Mouse (Mus musculus): ENCODE measurements at regions not wholly inside any gene's neighbourhood (a gene's known extent, or its start where the extent isn't known, plus 50 kb on each side); places are given as distances from the start of the nearest gene placed in this dataset.

DNA sequence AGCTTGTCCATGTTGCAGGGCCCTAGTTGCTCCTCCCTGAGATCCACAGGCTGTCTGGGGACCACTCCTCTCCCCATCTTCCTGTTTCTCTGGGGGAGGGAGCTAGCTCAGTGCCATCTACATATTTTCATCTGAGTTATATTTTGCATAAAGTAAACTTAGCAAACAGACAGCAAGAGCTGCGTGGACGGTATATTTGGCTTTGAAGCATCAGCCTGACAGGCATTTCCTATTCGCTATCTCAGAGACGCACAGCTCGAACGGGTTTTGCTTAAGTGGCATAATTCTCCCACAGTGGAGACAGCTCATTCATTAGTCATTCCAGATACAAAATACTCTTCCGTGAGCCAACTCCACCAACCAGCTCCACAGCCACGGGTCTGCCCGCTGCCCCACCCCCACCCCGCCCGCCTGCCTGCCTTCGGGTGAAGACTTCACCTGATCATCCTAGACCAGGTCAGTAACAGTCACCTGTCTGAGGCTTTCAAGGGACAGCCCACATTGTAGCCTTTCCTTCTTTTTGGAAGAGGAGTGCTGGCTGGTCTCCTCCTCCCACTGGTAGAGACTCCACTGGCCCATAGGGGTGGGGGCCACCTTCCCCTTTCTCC is 64.5 kb upstream of the Vps8 start:
- 0 out of 2 replicates have a peak, but pooled peaks have one; percentile 4 for ATAC-seq (ENCODE audit: poor library complexity, severe bottlenecking)

DNA sequence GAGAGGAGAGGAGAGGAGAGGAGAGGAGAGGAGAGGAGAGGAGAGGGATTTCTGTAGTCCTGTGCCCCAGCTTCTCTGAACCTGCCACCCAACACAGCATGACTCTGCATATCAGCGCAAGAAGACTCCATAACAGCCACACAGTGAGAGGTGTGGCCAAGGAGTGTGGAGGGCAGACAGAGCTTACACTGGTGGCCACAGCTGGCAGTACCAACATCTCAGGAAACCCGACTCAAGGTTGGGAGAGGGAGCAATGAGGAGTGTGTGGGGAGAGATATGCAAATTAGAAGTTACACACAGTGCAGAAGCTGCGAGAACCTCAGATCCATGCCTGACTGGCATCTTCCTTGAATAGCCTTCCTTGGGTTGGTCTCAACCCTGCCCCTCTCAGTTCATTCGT is 63.5 kb upstream of the Vps8 start:
- ATAC-seq (ENCODE audit: poor library complexity, severe bottlenecking), result peak; percentile 66

DNA sequence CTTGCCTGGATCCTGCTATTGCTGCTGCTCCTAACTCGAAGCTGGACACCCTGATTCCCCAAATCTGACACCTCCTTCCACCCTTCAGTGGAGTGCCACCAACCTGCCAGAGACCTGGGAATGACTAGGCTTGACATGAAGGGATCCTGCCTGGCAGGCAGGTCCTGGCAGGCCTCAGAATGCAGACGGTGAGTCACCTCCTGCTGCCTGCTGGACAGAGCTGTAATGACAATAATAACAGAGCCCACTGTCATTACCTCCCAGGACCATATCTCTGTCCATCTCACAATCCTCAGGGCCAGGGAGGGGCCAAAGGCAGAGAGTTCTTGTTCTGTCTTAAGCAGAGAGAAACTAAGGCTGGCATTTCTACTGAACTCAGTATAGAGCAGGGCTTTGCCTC is 61.5 kb upstream of the Vps8 start:
- ATAC-seq (ENCODE audit: poor library complexity, severe bottlenecking), result no peak

DNA sequence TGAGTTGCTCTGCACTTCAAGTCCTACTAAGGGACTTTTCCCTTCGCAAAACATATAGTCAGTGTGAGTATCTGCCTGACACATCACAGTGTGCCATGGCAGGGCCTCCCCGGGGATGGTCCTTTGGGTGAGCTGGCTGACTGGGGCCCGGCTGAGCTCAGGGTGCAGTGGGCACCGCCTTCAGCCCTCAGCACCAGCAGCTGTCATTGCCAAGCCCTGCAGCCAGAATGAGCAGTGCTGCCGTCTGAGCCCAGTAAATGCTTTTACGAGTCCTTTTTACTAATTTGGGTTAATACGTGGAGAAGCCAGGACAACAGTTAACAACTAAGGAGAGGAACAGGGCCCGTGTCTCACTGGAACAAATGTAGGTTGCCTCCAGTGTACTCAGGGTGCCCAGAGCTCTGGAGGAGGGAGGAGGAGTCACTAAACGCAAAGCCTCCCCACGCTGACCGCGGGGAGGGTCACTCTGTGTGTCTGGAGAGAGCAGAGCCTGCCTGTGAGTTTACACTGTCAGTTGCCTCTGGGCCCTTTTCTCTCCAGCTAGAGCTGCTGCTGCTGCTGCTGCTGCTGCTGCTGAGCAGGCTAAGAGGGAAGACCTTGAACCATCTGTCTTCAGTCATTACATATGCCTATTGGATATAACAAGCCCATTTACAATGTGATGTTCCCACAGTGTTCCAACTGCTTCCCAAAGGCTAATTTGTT is 60.1 kb upstream of the Vps8 start:
- ATAC-seq (ENCODE audit: poor library complexity, severe bottlenecking), result no peak

DNA sequence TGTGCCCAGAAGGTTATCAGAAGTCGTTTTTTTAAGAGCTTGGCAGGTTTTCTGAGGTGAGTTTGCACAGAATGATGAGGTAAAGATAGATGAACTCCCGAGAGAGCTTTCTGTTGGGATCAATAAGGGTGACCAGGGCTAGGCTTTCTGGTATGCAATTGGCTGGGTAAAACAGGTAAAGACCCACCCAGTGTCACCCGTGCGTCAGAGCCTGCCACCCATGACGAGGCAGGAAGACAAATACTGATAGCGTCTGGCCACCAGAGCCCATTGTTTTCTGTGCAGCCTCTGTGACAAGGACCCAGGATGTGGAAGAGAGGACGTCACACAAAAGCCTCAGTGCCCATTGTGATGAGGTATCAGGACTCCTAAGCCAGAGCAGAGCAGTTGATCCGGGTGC is 58.0 kb upstream of the Vps8 start:
- ATAC-seq (ENCODE audit: poor library complexity, severe bottlenecking), result no peak

DNA sequence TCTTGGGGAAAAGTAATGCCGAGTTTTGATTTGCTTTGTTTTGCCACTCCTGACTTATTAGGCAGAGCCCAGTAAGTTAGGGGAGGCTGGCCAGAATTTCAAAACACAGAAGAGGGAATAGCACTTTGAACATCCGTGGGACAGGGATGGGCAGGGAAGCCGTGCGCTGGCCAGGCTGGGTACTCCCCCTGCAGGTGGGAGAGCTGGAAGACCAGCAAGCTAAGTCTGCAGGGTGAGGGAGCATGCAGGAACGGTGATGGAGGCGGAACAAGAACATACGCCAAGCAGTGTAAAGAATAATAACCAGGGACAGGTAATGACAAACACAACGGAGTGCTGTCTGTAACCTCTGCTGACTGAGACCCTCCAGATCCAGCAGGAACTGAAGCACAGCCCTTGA is 55.5 kb upstream of the Vps8 start:
- no peak for ATAC-seq (ENCODE audit: poor library complexity, severe bottlenecking)

DNA sequence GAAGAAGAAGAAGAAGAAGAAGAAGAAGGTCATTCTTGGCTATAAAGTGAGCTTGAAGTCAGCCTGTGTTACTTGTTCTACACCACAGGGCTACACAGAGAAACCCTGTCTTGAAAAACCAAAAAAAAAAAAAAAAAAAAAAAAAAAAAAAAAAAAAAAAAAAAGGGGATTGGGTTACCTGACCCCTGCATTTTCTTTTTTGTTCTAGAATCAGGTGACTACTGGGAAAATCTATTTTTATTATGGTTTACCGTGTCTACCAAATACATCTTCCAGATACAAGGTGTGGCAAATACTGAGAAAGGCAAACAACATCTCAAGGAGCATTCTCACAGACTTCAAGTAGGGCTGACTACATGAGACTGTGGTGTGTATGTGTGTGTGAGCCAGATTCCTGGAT is 54.1 kb upstream of the Vps8 start:
- ATAC-seq (ENCODE audit: poor library complexity, severe bottlenecking), result no peak

DNA sequence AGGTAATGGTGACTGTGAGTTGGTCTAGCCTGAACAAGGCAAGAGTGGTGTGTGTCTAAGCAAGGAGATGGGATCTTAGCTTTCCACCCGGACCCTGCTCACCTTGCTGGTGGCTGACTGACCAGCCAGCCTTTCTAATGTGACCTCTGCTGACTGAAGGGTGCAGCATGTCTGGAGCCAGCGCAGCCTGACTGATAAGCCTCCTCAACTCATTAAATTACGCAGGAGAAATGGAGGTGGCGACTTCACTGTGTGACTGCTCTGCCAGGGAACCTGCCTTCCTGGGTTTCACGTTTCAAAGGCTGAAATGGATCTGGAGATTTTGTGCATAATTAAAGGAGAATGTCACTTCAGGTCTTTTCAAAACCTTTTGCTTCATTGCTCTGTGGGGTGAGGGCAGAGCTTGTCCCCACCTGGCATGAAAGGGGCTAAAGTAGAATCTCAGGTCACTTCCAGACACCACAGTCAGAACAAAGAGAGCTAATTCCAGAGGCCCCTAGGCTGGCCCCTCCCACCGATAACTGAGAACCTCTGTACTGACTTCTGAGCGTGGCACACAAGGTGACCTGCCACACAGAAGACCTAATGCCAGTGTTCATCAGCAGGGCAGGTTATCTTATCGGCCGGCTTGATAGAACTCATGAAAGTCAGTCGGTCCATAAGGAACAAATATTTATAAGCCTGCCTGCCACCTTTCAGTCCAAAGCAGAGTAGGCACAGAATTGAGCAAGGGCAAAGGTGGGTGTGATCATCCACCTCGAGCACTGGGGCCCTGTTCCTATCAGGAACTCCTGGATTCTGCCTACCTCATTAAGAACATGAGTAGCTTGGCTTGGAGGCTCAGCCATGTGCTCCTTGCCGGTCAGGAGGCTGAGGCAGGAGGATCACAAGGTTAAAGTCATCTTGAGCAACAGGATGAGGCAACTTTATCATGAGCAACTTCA is 53.1 kb upstream of the Vps8 start:
- ATAC-seq (ENCODE audit: poor library complexity, severe bottlenecking), result no peak

Measured in megakaryocyte, adult 5-6 weeks (primary cell).